Mouse (Mus musculus) lung, postnatal 0 days (tissue): Measurements from ENCODE around the gene Efnb3.

Experiments used
- CTCF ChIP-seq: IDR thresholded peaks from 2 replicates; pipeline ENCODE4 v1.5.1; 2016; ENCODE audit warnings: antibody characterized with exemption, mild to moderate bottlenecking
- EP300 ChIP-seq: IDR thresholded peaks from 2 replicates; pipeline ENCODE4 v1.6.1; 2016; ENCODE audit warnings: antibody characterized with exemption, mild to moderate bottlenecking, control low read depth

DNA sequence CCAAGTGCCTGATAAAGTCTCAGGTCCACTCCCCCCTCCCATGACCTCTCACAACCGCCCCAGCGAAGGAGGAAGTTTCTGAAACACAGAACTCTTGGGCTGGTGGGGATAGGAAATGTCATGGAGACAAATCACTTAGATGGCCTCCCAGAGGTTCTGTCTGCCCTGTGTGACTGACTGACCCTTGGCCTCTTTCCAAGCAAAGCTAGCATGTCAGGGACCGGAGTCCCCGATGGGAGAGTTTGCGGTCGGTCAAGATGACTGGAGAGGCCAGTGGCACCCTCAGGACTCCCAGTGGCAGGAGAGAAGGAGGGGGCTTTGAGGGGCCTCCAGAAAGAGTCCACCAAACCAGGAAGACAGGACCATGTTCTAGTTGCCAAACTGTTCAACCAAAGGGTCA, 1.2 kb downstream of the Efnb3 start:
- TF ChIP-seq CTCF: no peak
- no peak for TF ChIP-seq EP300
